Mouse (Mus musculus): ENCODE measurements around the gene Galr2.

GRCm38 (mm10) chr11:116305423-116305822 lies 24.7 kb downstream of the Galr2 start:
- no peak for TF ChIP-seq POLR2A (IDR thresholded peaks at IDR 0.05; ENCODE audit: extremely low read depth, insufficient read depth, low read length)
- TF ChIP-seq CTCF (IDR thresholded peaks at IDR 0.05; ENCODE audit: extremely low read depth, insufficient read depth, low read length), result no peak
